Mouse (Mus musculus) brain, embryonic 14.5 days (tissue): ENCODE measurements around the gene Shcbp1l. TPM values are rescaled to one million over a fixed set of nuclear protein-coding genes. Genes with fewer than 3 reads are reported as not detected.

Experiments used
- DNase-seq: peaks from one replicate; pipeline ENCODE4 v3.0.0-alpha.2; 2011; ENCODE audit warnings: low read depth
- CTCF ChIP-seq: fragments of 200-500 bp; IDR thresholded peaks from 2 replicates; pipeline ENCODE4 v1.5.1; 2012; ENCODE audit warnings: inconsistent platforms, mild to moderate bottlenecking, moderate library complexity, borderline replicate concordance; ENCODE audit not compliant: insufficient read depth, insufficient read length; ENCODE audit errors: extremely low read depth
- POLR2A ChIP-seq: fragments of 200-500 bp; IDR thresholded peaks from 2 replicates; pipeline ENCODE4 v1.6.1; 2012; ENCODE audit warnings: mild to moderate bottlenecking, inconsistent platforms, borderline replicate concordance; ENCODE audit not compliant: poor library complexity, insufficient read depth, insufficient read length, severe bottlenecking; ENCODE audit errors: extremely low read depth
- polyA plus RNA-seq: library from polyadenylated mRNA; depleted of rRNA; stranded (reverse); fragments of >200 nt; gene quantifications from 2 replicates; pipeline ENCODE4 v1.2.3, GENCODE M21; 2012; rRNA removed

Gene Shcbp1l
- polyA plus RNA-seq, 1 experiment: 1.8 TPM

DNA sequence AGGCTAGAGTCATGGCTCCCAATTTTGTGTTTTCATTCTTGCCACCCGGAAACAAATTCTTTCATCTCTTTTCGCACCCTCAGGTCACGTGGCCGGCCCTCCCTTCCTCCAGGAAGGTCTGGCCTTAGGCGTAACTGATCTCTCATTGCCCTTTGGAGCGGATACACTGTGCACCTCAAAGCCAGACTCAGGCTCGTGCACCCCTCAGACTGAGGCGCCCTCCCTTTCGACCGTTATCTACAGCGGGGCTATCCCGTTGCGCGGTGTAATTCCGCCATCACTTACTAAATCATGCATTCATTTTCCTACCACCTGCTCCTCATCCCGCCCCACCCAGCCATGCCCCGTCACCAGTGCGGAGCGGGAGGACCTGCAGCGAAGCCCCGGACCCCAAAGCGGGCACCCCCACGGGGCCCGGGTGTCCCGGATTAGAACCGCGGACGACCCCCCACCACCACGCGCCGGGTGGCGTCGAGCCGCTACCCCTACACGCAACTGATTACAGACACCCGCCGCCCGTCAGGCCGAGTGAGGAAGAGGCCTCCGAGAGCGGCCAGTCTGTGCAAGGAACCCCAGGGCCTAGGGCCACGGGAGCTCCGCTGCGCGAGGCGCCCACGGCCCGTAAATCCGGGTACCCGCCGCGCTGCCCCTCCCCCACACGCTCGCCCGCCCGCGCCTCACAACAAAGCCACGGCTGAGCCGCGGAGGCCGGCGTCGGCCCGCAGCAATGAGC, 62.0 kb downstream of the Shcbp1l start:
- peak; percentile 73 for DNase-seq
- TF ChIP-seq CTCF: no peak
- no peak for TF ChIP-seq POLR2A

- TF ChIP-seq POLR2A (peak; percentile 91), CTCF (no peak)
Measured at GRCm38 (mm10) chr1:153487500-153487879, 62.5 kb downstream of the Shcbp1l start, which contains the start of gene Dhx9. Dhx9 (minus strand) TSS chr1:153487660.

GRCm38 (mm10) chr1:153489132-153489531, 64.2 kb downstream of the Shcbp1l start:
- no peak for TF ChIP-seq POLR2A
- TF ChIP-seq CTCF: peak; percentile 2; the same call in 1 of the 2 replicates
- DNase-seq: no peak

More at GRCm38 (mm10) chr1:153487500-153487879, 62.5 kb downstream of the Shcbp1l start, which contains the start of gene Dhx9:
- peak; percentile 98 for DNase-seq

DNA sequence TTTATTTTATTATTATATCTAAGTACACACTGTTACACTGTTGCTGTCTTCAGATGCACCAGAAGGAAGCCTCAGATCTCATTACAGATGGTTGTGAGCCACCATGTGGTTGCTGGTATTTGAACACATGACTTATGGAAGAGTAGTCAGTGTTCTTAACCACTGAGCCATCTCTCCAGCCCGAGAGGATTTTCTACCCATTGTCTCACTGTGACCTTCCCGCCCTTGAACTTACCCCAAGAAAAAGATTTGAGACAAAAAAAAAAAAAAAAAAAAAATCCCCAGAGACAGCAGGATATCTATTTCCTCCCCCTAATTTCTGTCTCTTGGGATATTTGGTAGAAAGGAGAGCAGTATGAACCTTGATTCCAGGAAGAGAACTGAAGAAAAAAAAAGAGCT, 64.6 kb downstream of the Shcbp1l start:
- no peak for DNase-seq
- TF ChIP-seq POLR2A (no peak), CTCF (no peak)

GRCm38 (mm10) chr1:153489963-153490362, 65.0 kb downstream of the Shcbp1l start:
- TF ChIP-seq POLR2A (no peak), CTCF (no peak)
- no peak for DNase-seq

DNA sequence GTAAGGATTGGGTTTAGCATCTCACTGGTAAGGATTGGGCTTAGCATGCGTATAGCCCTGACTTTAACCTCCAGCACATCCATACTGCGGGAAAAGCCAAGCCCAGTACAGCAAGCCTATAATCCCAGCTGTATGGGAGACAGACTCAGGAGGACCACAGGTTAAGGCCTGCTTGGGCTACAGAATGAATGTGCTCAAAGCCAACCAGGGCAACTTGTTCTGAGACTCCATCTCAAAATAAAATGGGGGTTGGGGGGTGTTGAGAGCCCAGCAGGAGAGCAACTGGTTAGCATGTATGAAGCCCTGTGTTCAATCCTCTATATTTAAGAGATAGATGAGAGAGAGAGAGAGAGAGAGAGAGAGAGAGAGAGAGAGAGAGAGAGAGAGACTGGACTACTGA, 66.4 kb downstream of the Shcbp1l start:
- DNase-seq: no peak
- TF ChIP-seq CTCF (no peak), POLR2A (no peak)

- no peak for TF ChIP-seq CTCF
- no peak for TF ChIP-seq POLR2A
- DNase-seq: no peak
Measured at GRCm38 (mm10) chr1:153491822-153492221, 66.9 kb downstream of the Shcbp1l start.

DNA sequence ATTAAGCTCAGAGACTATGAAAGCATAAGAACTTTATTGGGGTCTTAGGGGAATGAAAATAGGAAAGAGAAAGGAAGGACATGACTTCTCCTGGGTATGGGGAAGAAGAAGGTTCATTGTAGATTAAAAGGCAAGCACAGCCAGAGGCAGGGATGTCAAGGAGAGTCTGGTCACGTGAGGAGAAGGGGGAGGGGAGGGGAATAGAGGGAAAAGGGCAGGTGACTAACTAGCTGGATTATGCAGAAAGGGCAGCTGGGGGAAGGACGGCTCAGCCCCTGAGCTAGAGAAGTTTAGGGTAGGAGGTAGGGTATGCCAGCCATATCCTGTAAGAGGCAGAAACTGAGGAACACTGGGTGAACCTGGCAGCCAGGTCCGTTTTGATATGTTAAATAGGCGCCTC, 68.4 kb downstream of the Shcbp1l start:
- DNase-seq: no peak
- TF ChIP-seq POLR2A: no peak
- TF ChIP-seq CTCF: no peak

DNA sequence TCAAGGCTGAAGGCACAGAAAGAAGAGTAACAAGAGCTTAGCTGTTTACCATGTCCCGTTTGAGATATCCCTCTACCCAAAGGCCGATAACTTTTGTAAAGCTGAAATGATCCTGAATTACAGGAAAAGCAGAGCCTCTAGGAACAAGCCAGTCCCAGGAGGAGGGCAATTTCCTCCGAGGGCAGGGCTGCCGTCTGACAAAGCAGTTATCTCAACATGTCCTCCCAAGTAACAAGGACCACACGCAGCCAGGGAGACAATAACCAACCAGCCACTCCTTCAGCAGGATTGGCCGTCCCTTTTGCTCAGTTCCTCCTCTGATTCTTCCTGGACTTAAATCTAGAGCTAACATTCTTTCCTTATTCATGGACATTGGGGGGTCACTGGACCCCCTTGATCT, 69.0 kb downstream of the Shcbp1l start:
- no peak for TF ChIP-seq POLR2A
- no peak for TF ChIP-seq CTCF
- DNase-seq: no peak

GRCm38 (mm10) chr1:153496030-153496429, 71.1 kb downstream of the Shcbp1l start:
- DNase-seq: no peak
- TF ChIP-seq CTCF (no peak), POLR2A (no peak)

DNA sequence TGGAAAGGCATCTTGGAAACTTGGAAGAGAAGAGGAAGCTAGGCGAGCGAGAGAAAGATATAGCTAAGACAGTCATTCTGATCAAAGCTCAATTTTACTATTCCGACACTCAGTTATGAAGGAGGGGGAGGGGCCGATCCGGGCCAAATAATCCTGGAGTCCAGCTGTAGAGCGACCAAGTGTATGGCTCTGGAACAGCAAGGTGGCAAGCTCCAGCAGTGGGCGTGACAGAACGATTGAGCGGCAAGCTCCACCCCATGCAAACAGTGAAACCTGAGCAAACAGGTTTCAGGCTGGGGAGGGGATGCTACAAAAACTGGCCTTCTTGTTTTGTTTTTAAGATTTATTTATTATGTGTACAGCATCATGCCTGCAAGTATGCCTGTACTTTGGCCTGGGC, 75.1 kb downstream of the Shcbp1l start:
- no peak for DNase-seq
- TF ChIP-seq POLR2A (no peak), CTCF (no peak)

DNA sequence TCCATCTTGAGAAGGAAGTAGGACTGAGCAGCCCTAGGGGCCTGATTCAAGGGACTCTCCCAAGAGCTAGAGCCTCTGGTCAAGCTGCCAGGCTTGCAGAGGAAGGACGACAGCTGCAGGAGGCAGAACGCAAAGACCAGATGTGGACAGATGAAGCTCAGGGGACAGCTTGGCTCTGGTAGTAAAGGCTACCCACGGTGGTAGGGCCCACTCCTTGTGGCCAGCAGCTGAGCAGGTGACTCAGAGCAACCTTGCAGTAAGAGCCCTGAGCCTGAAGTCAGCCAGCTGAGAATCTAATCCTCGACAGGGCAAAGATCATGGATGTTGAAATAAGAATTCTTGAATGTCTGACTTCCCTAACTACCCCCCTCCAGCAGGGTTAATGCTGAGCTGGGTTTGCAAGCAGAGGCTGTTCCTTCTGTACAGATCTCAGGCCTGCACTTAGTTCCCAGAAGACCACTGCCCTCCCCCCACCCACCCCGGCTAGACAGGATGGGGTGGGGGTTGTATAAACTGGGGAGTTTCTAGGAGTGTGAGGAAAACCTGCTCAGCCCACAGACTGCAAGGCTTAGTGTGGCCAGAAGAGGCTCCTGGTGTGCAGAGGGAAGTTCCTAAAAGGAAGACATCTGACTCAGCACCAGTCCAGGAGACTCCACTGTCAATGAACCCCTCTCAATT, 76.8 kb downstream of the Shcbp1l start:
- no peak for DNase-seq
- no peak for TF ChIP-seq CTCF
- TF ChIP-seq POLR2A: no peak

Other genes with a start within 250 kb of the Shcbp1l start
- gene Lamc2, start 238.7 kb upstream of the Shcbp1l start, polyA plus RNA-seq: 1.1 and 2.0 TPM in 2 replicates
- gene Lamc1, start 92.4 kb upstream of the Shcbp1l start, polyA plus RNA-seq: 39.7 and 57.6 TPM in 2 replicates
- 119 and 142 TPM in 2 replicates for gene Dhx9, start 62.5 kb downstream of the Shcbp1l start, polyA plus RNA-seq
- gene Npl, start 124.9 kb downstream of the Shcbp1l start, polyA plus RNA-seq: 4.9 and 6.6 TPM in 2 replicates
- 31.1 and 46.2 TPM in 2 replicates for gene Rgs8, start 227.9 kb downstream of the Shcbp1l start, polyA plus RNA-seq